Comparison of ENCODE assay signal across 20 mouse cellular contexts in the genomic region with DNA sequence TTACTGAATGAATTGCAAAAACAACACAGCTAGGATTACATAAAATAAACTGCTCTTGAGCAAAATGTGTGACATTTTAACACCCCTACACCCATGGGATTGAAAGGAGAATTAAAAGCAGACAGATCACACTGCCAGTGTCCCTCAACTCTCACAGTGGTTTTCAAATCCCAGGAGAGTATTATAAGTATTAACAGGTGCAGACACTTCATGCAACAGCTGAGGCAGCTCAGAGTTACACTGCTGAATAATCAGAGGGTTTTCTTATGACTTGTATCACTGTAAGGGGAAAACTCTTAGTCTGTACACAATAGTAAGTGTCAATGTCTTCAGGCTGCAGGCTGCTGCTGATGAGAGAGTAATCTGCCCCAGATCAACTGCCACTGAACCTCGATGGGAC.
A peak's percentile ranks its signal among the peaks of the same experiment; 100 is the strongest.
DNase-seq lines count a peak whose midpoint lies in the region.
"Had no signal": no experiment of that assay in that cellular context is flagged by ENCODE, and none has a peak within 500 bp of the region (broad histone marks: within the 10 kb centered on the region; RNA-seq: fewer than 3 reads in every experiment).

No protein-coding gene starts in this region.

- DNase-seq in embryo, embryonic 11 days = peak; percentile 0
- no peak for DNase-seq in embryo, embryonic 10 days (ENCODE audit: low spot score)
- DNase-seq in spleen, postnatal 36 days (ENCODE audit: low spot score in 2 of 2) = peak; percentile 29 to 32
- no peak for DNase-seq in spleen, adult 12 weeks (ENCODE audit: low spot score)
- peak; percentile 48 for DNase-seq in splenic B cell, adult 2 months (ENCODE audit: low read depth, low spot score)
- DNase-seq in gastrocnemius, postnatal 4 days (ENCODE audit: low spot score in 2 of 2) = no peak
- DNase-seq: adrenal gland, adult 2 months; adrenal gland, postnatal 10 days; adrenal gland, postnatal 25 days; B cell, adult 2 months; cerebellum, adult 11 months; cerebellum, adult 18-20 months; cerebellum, adult 8-10 months; cerebellum, adult 9-11 months; cerebellum, postnatal 14 days; cerebellum, postnatal 36 days had no signal

- H3K27me3 ChIP-seq in splenic B cell, adult 2 months (ENCODE audit: control insufficient read depth, insufficient read depth, low read length, poor library complexity, severe bottlenecking) = no peaks in the 10 kb centered on the region; the same call in 1 of the 2 replicates
- H3K27me3 ChIP-seq: embryonic facial prominence, embryonic 12.5 days; embryonic facial prominence, embryonic 15.5 days; forebrain, embryonic 12.5 days had no signal

- H3K36me3 ChIP-seq in splenic B cell, adult 2 months (ENCODE audit: control insufficient read depth, insufficient read depth, low read length, poor library complexity, severe bottlenecking) = no peaks in the 10 kb centered on the region
- H3K36me3 ChIP-seq: embryonic facial prominence, embryonic 12.5 days; embryonic facial prominence, embryonic 15.5 days; forebrain, embryonic 10.5 days; forebrain, embryonic 12.5 days had no signal

Comparison
In these comparisons a context has a peak if more than half of its experiments do, and no peak if none do; other contexts are left out.
1. DNase-seq: peak in embryo, embryonic 11 days (single experiment), spleen, postnatal 36 days (2 of 2) and splenic B cell, adult 2 months (single experiment); none in embryo, embryonic 10 days (single experiment), spleen, adult 12 weeks (single experiment) and gastrocnemius, postnatal 4 days (0 of 2).